Mouse (Mus musculus) ES-Bruce4 (cell line): ENCODE measurements around the gene Rabep2. TPM values are rescaled to one million over a fixed set of nuclear protein-coding genes. Genes with fewer than 3 reads are reported as not detected.

Experiments
- H3K27ac ChIP-seq: 2 replicates; pipeline ENCODE4 v1.5.1; 2012; ENCODE audit warnings: low read length, inconsistent platforms; ENCODE audit not compliant: insufficient read depth
- H3K27me3 ChIP-seq: 2 replicates; pipeline ENCODE4 v1.6.1; 2012; ENCODE audit warnings: mild to moderate bottlenecking, low read length, inconsistent platforms; ENCODE audit not compliant: control insufficient read depth, poor library complexity, insufficient read depth, severe bottlenecking
- H3K36me3 ChIP-seq: 2 replicates; pipeline ENCODE4 v1.6.1; 2012; ENCODE audit warnings: inconsistent platforms, mild to moderate bottlenecking, low read length, moderate library complexity; ENCODE audit not compliant: control insufficient read depth, poor library complexity, insufficient read depth, severe bottlenecking
- H3K4me1 ChIP-seq: one replicate; pipeline ENCODE4 v1.8.1; 2011; ENCODE audit warnings: low read length; ENCODE audit not compliant: control insufficient read depth, insufficient read depth
- H3K4me3 ChIP-seq: 2 replicates; pipeline ENCODE4 v1.5.1; 2011; ENCODE audit warnings: low read depth, mild to moderate bottlenecking, low read length
- H3K9ac ChIP-seq: 2 replicates; pipeline ENCODE4 v1.6.1; 2012; ENCODE audit warnings: low read depth, mild to moderate bottlenecking, inconsistent platforms; ENCODE audit not compliant: poor library complexity, severe bottlenecking
- H3K9me3 ChIP-seq: replicated peaks from 2 replicates; pipeline ENCODE4 v1.6.1; 2012; ENCODE audit warnings: mild to moderate bottlenecking, low read length, inconsistent platforms; ENCODE audit not compliant: control insufficient read depth, poor library complexity, insufficient read depth, severe bottlenecking
- CTCF ChIP-seq: IDR thresholded peaks from one replicate; pipeline ENCODE4 v1.8.1; 2011; ENCODE audit warnings: low read depth, low read length
- EP300 ChIP-seq: IDR thresholded peaks from 2 replicates; pipeline ENCODE4 v1.6.1; 2011; ENCODE audit warnings: low read depth, low read length; ENCODE audit not compliant: insufficient read depth
- POLR2A ChIP-seq: IDR thresholded peaks from one replicate; pipeline ENCODE4 v1.8.1; 2011; ENCODE audit warnings: low read length; ENCODE audit not compliant: insufficient read depth
- polyA plus RNA-seq: library from polyadenylated mRNA; stranded (reverse); fragments of >200 nt; gene quantifications from 2 replicates; pipeline ENCODE4 v1.2.4, GENCODE M21; 2011; ENCODE audit warnings: low read depth; ENCODE audit not compliant: missing spikeins, insufficient read depth, insufficient read length

The Rabep2 gene
- polyA plus RNA-seq, 1 experiment = 18.5 TPM

DNA sequence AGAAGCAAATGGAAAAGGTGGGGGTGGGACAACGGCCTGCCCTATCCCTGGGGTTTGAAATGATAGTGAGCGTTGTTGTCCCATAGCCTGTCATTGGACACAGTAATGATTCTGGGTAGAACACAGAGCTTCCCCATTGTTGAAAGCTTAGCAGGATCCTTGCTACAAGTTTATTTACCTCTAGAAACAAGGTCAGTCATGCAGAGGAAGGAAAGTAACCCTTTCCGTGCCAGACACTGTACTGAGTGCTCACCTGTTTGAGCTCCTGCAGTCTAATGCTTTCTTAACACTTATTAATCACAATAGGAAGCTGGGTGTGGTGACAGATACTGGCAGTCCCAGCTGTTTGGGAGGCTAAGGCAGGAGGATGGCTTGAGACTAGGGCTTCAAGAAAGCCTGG is 7.2 kb downstream of the Rabep2 start:
- H3K9ac ChIP-seq = no peak overlapping the region
- H3K36me3 ChIP-seq = peaks cover 5% of the 10 kb centered on the region; the same call in 1 of the 2 replicates
- no peaks in the 10 kb centered on the region for H3K27me3 ChIP-seq
- no peaks in the 10 kb centered on the region for H3K9me3 ChIP-seq
- H3K27ac ChIP-seq = no peak overlapping the region
- no peak overlapping the region for H3K4me3 ChIP-seq
- TF ChIP-seq CTCF (no peak), POLR2A (no peak), EP300 (no peak)
- no peaks in the 10 kb centered on the region for H3K4me1 ChIP-seq

DNA sequence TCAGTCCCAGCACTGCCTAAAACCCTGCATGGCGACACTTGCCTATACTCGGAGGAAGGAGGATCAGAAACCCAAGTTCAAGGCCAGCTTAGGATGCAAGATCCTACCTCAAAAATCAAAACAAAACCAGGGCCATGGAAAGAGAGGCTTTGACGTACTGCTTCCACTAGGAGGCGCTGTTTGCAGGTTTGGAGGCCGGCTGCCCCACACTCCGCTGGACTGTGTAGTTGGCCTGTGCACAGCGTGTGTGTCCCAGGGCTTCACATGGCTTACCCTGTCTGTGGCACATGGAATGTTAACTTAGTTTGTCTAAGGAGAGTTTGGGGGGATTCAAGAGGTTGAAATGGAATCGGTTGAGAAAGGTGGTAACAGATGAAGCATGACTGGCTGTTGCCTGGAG is 8.3 kb downstream of the Rabep2 start:
- H3K9me3 ChIP-seq = no peaks in the 10 kb centered on the region
- no peaks in the 10 kb centered on the region for H3K4me1 ChIP-seq
- TF ChIP-seq CTCF (peak; percentile 93), POLR2A (no peak)
- H3K27ac ChIP-seq = no peak overlapping the region
- H3K27me3 ChIP-seq = no peaks in the 10 kb centered on the region
- no peak overlapping the region for H3K4me3 ChIP-seq
- no peak overlapping the region for H3K9ac ChIP-seq
- H3K36me3 ChIP-seq = peaks cover 5% of the 10 kb centered on the region; the same call in 1 of the 2 replicates

DNA sequence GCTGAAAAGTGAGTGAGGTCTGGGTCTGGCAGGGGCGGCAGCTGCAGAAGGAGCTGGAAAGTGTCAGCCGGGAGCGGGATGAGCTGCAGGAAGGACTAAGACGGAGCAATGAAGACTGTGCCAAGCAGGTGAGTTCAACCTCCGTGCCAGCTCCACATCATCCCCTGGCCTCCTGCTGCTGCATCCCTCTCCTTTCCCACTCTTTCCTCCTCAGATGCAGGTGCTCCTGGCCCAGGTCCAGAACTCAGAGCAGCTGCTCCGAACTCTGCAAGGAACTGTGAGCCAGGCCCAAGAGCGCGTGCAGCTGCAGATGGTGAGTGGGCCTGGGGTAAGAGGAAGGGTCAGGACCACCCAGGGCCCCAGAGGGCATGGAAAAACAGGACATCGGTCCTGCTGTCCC is 11.6 kb downstream of the Rabep2 start:
- Histone ChIP-seq H3K27me3 (no peaks in the 10 kb centered on the region), H3K9me3 (no peaks in the 10 kb centered on the region), H3K9ac (no peak overlapping the region), H3K36me3 (no peaks in the 10 kb centered on the region), H3K4me1 (no peaks in the 10 kb centered on the region), H3K27ac (no peak overlapping the region), H3K4me3 (no peak overlapping the region)
- TF ChIP-seq POLR2A = no peak
- TF ChIP-seq EP300 = no peak
- no peak for TF ChIP-seq CTCF

DNA sequence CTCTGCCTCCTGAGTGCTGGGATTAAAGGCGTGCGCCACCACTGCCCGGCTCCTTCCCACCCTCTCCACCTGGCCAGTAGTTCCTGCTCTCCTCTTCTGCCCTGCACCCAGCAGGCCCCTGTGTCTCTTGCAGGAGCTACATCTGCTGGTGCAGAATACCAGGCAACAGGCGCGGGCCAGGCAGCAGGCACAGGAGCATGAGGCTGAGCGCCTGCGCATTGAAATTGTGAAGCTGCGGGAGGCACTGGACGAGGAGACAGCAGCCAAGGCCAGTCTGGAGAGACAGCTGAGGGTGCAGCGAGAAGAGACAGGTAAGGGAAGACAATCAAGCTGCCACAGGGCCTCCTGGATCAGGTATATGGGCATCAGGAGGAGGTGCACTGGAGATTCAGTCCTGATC is 15.4 kb downstream of the Rabep2 start:
- H3K27me3 ChIP-seq = no peaks in the 10 kb centered on the region
- no peaks in the 10 kb centered on the region for H3K9me3 ChIP-seq
- H3K4me3 ChIP-seq = no peak overlapping the region
- no peaks in the 10 kb centered on the region for H3K4me1 ChIP-seq
- no peak overlapping the region for H3K27ac ChIP-seq
- TF ChIP-seq CTCF (no peak), EP300 (no peak), POLR2A (no peak)
- no peaks in the 10 kb centered on the region for H3K36me3 ChIP-seq
- H3K9ac ChIP-seq = no peak overlapping the region

DNA sequence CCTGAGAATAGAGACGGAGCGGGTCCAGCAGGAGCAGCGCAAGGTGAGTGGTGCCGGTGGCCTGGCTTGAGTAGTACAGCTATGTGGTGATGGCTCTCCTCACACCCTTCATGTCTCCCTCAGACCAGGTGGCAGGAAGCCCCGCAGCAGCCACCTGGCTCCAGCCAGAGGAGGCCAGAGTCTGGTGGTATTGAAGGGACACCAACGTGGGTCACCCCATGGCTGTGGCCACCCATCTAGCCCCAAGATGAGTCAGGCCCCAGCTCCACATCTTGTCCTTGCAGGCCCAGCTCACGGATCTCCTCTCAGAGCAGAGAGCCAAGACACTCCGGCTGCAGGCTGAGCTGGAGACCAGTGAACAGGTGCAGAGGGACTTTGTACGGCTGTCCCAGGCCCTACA is 16.0 kb downstream of the Rabep2 start:
- Histone ChIP-seq H3K27me3 (no peaks in the 10 kb centered on the region), H3K36me3 (no peaks in the 10 kb centered on the region), H3K9ac (no peak overlapping the region), H3K4me1 (no peaks in the 10 kb centered on the region), H3K4me3 (no peak overlapping the region), H3K9me3 (no peaks in the 10 kb centered on the region), H3K27ac (no peak overlapping the region)
- TF ChIP-seq CTCF (no peak), EP300 (no peak), POLR2A (no peak)

DNA sequence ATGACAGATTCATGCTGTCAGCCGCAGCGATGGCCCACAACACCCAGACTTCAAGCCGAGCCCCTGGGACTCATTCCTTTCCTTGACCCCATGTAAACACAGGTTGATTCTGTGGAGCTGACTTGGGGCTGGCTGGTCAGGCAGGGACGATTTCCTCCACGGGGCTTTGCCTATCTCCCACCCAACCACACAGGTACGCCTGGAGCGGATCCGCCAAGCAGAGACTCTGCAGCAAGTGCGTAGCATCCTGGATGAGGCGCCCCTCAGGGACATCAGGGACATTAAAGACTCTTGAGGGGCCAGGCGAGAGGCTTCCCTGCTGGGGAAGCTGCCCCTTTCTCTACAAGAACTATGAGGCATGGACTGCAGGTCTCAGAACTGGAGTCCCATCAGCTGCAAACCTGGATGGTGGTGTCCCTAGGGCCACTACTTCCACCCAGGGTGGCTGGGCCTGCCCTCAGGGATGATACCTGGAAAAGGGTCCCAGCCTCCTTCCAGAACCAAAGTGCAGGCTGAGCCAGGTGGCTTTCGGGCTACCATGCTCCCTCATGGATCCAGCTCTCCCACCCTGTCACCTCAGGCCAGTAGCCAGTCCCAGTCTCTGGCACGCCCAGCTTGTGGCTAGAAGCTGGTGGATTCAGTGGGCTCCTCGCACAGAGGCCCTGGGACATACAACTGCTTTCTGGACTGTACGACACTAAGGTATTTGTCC is 16.7 kb downstream of the Rabep2 start:
- no peaks in the 10 kb centered on the region for H3K27me3 ChIP-seq
- H3K9me3 ChIP-seq = no peaks in the 10 kb centered on the region
- H3K27ac ChIP-seq = no peak overlapping the region
- H3K36me3 ChIP-seq = no peaks in the 10 kb centered on the region
- H3K4me3 ChIP-seq = no peak overlapping the region
- no peaks in the 10 kb centered on the region for H3K4me1 ChIP-seq
- H3K9ac ChIP-seq = no peak overlapping the region
- TF ChIP-seq EP300 (no peak), CTCF (no peak), POLR2A (no peak)
